Mouse (Mus musculus): ENCODE results near the gene Lamb2. TPM values are rescaled to one million over a fixed set of nuclear protein-coding genes. Genes with fewer than 3 reads are reported as not detected.

The Lamb2 gene
- total and polyA plus RNA-seq, 3 experiments = 272 to 360 (median 326) TPM

DNA sequence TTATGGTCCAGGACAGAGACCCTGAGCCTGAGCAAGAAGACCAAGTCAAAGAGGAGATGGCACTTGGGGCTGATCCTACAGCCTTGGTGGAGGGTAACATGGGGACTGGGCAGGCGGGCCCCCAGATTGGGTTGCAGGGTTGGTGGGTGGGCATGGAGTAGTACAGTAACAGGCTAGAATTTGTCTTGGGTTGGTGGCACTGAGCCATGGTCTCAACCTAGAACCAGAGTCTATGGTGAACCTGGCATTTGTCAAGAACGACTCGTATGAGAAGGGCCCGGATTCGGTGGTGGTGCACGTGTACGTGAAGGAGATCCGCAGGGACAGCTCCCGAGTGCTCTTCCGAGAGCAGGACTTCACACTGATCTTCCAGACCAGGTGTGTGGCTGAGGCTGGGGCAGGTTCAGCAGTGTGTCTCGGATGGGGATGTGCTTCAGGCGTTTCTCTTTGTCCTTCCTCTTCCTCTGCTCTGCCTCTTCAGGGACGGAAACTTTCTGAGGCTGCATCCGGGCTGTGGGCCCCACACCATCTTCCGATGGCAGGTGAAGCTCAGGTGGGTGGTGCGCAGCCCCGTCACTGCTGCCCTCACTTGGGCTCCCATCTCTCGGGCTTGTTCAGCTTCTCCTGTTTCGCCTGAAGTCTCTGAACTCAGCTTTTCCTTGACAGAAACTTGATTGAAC is 14.8 kb downstream of the Lamb2 start:
- intact Hi-C loops (cut with DNase I) = loop anchor here (5.0 kb wide), 1 partner anchor 42 kb away; no protein-coding TSS in a partner anchor
- DNase-seq = no peak
- Histone ChIP-seq H3K27ac (no peak overlapping the region), H3K36me3 (ENCODE audit: control insufficient read depth, insufficient read depth, low read length) (peaks cover 6% of the 10 kb centered on the region), H3K79me2 (replicated peaks; ENCODE audit: control insufficient read depth, insufficient read depth, low read length) (no peaks in the 10 kb centered on the region), H3K4me1 (ENCODE audit: control insufficient read depth, insufficient read depth, low read length) (peaks cover 7% of the 10 kb centered on the region), H3K27me3 (ENCODE audit: control insufficient read depth, insufficient read depth, low read length) (no peaks in the 10 kb centered on the region), H3K4me3 (no peak overlapping the region), H3K9ac (ENCODE audit: low read depth, low read length) (no peak overlapping the region)
- 92% methylated on average over 19 of the region's 19 CpGs for WGBS
- no peak for TF ChIP-seq POLR2A (IDR thresholded peaks at IDR 0.05; ENCODE audit: insufficient read depth, low read depth, low read length)
- TF ChIP-seq EP300 (IDR thresholded peaks at IDR 0.05; ENCODE audit: insufficient read depth, low read depth, low read length) = no peak

DNA sequence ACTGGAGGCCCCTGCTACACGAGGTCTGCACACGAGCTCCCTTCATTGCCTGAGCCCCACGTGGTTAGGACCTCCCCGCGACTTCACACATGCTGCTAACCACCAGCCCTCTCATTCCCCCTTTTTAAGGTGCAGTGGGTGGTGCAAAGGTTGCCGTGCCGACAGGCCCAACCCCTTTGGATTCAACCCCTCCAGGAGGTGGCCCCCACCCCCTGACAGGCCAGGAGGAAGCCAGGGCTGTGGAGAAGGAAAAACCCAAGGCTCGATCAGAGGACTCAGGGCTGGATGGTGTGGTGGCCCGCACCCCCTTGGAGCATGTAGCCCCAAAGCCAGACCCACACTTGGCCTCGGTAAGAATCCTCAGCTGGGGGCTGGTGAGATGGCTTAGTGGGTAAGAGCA is 15.4 kb downstream of the Lamb2 start:
- intact Hi-C loops (cut with DNase I) = loop anchor here (5.0 kb wide), 1 partner anchor 43 kb away; no protein-coding TSS in a partner anchor
- no peak for DNase-seq
- Histone ChIP-seq H3K36me3 (ENCODE audit: control insufficient read depth, insufficient read depth, low read length) (peaks cover 6% of the 10 kb centered on the region), H3K9ac (ENCODE audit: low read depth, low read length) (no peak overlapping the region), H3K27ac (no peak overlapping the region), H3K27me3 (ENCODE audit: control insufficient read depth, insufficient read depth, low read length) (no peaks in the 10 kb centered on the region), H3K4me3 (no peak overlapping the region), H3K4me1 (ENCODE audit: control insufficient read depth, insufficient read depth, low read length) (peaks cover 7% of the 10 kb centered on the region), H3K79me2 (replicated peaks; ENCODE audit: control insufficient read depth, insufficient read depth, low read length) (no peaks in the 10 kb centered on the region)
- no peak for TF ChIP-seq EP300 (IDR thresholded peaks at IDR 0.05; ENCODE audit: insufficient read depth, low read depth, low read length)
- no peak for TF ChIP-seq CTCF (IDR thresholded peaks at IDR 0.05)
- TF ChIP-seq POLR2A (IDR thresholded peaks at IDR 0.05; ENCODE audit: insufficient read depth, low read depth, low read length) = no peak
- 77% methylated on average over 10 of the region's 10 CpGs for WGBS

DNA sequence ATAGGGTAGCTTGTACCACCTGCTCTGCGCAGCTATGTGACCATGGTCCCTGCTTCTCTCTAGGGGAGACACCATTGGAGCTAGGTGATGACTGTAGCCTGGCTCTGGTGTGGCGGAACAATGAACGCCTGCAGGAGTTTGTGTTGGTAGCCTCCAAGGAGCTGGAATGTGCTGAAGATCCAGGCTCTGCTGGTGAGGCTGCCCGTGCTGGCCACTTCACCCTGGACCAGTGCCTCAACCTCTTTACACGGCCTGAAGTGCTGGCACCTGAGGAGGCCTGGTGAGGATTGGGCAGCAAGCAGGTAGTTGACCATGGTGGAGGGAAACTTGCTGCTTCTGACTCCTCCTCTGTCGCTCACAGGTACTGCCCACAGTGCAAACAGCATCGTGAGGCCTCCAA is 19.7 kb downstream of the Lamb2 start:
- WGBS = 92% methylated on average over 7 of the region's 7 CpGs
- Histone ChIP-seq H3K27ac (no peak overlapping the region), H3K4me3 (no peak overlapping the region), H3K79me2 (replicated peaks; ENCODE audit: control insufficient read depth, insufficient read depth, low read length) (no peaks in the 10 kb centered on the region), H3K36me3 (ENCODE audit: control insufficient read depth, insufficient read depth, low read length) (no peaks in the 10 kb centered on the region), H3K9ac (ENCODE audit: low read depth, low read length) (no peak overlapping the region), H3K27me3 (ENCODE audit: control insufficient read depth, insufficient read depth, low read length) (no peaks in the 10 kb centered on the region), H3K4me1 (ENCODE audit: control insufficient read depth, insufficient read depth, low read length) (no peaks in the 10 kb centered on the region)
- DNase-seq = no peak
- TF ChIP-seq CTCF (IDR thresholded peaks at IDR 0.05) (no peak), EP300 (IDR thresholded peaks at IDR 0.05; ENCODE audit: insufficient read depth, low read depth, low read length) (no peak), POLR2A (IDR thresholded peaks at IDR 0.05; ENCODE audit: insufficient read depth, low read depth, low read length) (no peak)
- intact Hi-C loops (cut with DNase I) = no loop called here

- Histone ChIP-seq H3K4me1 (ENCODE audit: control insufficient read depth, insufficient read depth, low read length) (no peaks in the 10 kb centered on the region), H3K4me3 (no peak overlapping the region), H3K27me3 (ENCODE audit: control insufficient read depth, insufficient read depth, low read length) (no peaks in the 10 kb centered on the region), H3K27ac (no peak overlapping the region), H3K36me3 (ENCODE audit: control insufficient read depth, insufficient read depth, low read length) (no peaks in the 10 kb centered on the region), H3K79me2 (replicated peaks; ENCODE audit: control insufficient read depth, insufficient read depth, low read length) (no peaks in the 10 kb centered on the region), H3K9ac (ENCODE audit: low read depth, low read length) (no peak overlapping the region)
- intact Hi-C loops (cut with DNase I) = no loop called here
- TF ChIP-seq CTCF (IDR thresholded peaks at IDR 0.05) (no peak), EP300 (IDR thresholded peaks at IDR 0.05; ENCODE audit: insufficient read depth, low read depth, low read length) (no peak), POLR2A (IDR thresholded peaks at IDR 0.05; ENCODE audit: insufficient read depth, low read depth, low read length) (no peak)
- DNase-seq = no peak
- 85% methylated on average over 15 of the region's 15 CpGs for WGBS
Observed at GRCm38 (mm10) chr9:108499943-108500342, 20.4 kb downstream of the Lamb2 start.

GRCm38 (mm10) chr9:108506901-108507300 is 27.4 kb downstream of the Lamb2 start:
- H3K27me3 ChIP-seq (ENCODE audit: control insufficient read depth, insufficient read depth, low read length) = no peaks in the 10 kb centered on the region
- no peaks in the 10 kb centered on the region for H3K79me2 ChIP-seq (replicated peaks; ENCODE audit: control insufficient read depth, insufficient read depth, low read length)
- H3K4me1 ChIP-seq (ENCODE audit: control insufficient read depth, insufficient read depth, low read length) = peaks cover 2% of the 10 kb centered on the region
- peak overlapping the region; percentile 88 for H3K27ac ChIP-seq
- H3K4me3 ChIP-seq = no peak overlapping the region
- DNase-seq = no peak
- no peak overlapping the region for H3K9ac ChIP-seq (ENCODE audit: low read depth, low read length)
- no peak for TF ChIP-seq EP300 (IDR thresholded peaks at IDR 0.05; ENCODE audit: insufficient read depth, low read depth, low read length)
- no peak for TF ChIP-seq CTCF (IDR thresholded peaks at IDR 0.05)
- TF ChIP-seq POLR2A (IDR thresholded peaks at IDR 0.05; ENCODE audit: insufficient read depth, low read depth, low read length) = no peak
- WGBS = 85% methylated on average over 7 of the region's 7 CpGs
- H3K36me3 ChIP-seq (ENCODE audit: control insufficient read depth, insufficient read depth, low read length) = no peaks in the 10 kb centered on the region
- intact Hi-C loops (cut with DNase I) = loop anchor here (2.0 kb wide), 1 partner anchor 16 kb away; the partner anchor contains the start of gene Usp19

All from heart, adult 2 months (tissue).